Mouse (Mus musculus): ENCODE measurements around the gene Fam129c. TPM values are rescaled to one million over a fixed set of nuclear protein-coding genes. Genes with fewer than 3 reads are reported as not detected.

Fam129c gene
- polyA plus RNA-seq, 1 experiment from 2014 or later = 1.6 TPM

DNA sequence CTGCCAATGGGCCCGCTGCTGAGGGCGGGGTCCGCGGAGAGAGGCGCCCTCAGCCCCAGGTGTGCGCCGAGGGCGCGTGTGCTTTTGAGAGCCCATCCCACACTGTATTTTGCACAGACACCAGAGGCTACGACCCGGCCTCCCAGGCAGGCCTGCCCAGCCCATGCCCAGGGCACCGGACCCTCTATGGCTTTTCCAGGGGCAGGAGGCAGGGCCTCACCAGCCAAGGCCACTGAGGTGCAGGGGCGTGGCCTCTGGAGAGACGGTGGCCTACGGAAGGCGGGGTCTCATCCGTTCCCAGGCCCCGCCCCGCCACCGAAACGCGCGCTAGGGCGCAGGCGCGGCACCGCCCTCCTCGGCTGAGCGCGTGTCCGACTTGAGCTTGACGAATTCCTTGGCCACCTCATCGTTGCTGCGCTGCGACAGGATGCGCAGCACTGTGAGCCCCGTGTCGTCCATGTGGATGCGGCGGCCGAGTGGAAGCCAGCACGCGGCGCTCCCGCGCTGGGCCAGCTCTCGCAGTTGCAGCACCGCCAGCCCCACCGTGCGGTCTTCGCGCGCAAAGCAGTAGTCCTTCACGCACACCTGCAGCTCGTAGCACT lies 31.7 kb downstream of the Fam129c start:
- WGBS (ENCODE audit: insufficient replicate concordance) = under 1% methylated on average over 53 of the region's 55 CpGs
- peak overlapping the region; percentile 53 for H3K4me3 ChIP-seq (ENCODE audit: low read depth, low read length)
- peak overlapping the region; percentile 63 for H3K9ac ChIP-seq (ENCODE audit: low read depth, low read length)
- H3K9me3 ChIP-seq (replicated peaks; ENCODE audit: control insufficient read depth, low read length) = no peaks in the 10 kb centered on the region
- no peak overlapping the region; the same call in 1 of the 2 replicates for H3K27ac ChIP-seq (ENCODE audit: low read length)
- peak overlapping the region; percentile 87 for H3K4me2 ChIP-seq (ENCODE audit: low read depth, low read length)
- H3K4me1 ChIP-seq (ENCODE audit: control insufficient read depth, low read depth, low read length) = peaks cover 29% of the 10 kb centered on the region
- ATAC-seq (ENCODE audit: low read depth) = peak; percentile 76
- peaks cover 35% of the 10 kb centered on the region for H3K27me3 ChIP-seq (ENCODE audit: control insufficient read depth, insufficient read depth, low read depth, low read length)
- peaks cover 3% of the 10 kb centered on the region for H3K36me3 ChIP-seq (ENCODE audit: control insufficient read depth, insufficient read depth)

DNA sequence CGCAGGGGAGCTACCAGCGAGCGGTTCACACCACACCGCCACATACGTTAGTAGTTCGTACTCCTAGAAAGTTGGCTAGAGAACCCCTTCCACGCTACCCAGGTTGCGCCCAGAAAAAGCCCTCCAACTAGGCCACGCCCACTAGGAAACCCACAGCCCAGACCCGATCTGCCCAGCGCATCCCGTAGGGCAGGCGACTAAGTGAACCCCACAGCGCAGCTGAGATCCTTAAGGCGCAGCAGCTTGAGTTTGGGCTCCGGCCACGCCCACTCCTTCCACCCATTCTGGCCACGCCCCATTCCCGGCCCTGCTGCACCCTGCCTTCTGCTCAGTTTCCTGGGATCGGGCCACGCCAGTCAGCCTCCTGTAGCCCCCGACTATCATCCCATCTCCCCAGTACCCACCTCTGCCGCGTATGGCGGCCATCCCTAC lies 32.3 kb downstream of the Fam129c start:
- H3K9ac ChIP-seq (ENCODE audit: low read depth, low read length) = 0 out of 2 replicates have a peak overlapping the region, but pooled peaks have one; percentile 9
- peaks cover 39% of the 10 kb centered on the region for H3K27me3 ChIP-seq (ENCODE audit: control insufficient read depth, insufficient read depth, low read depth, low read length)

DNA sequence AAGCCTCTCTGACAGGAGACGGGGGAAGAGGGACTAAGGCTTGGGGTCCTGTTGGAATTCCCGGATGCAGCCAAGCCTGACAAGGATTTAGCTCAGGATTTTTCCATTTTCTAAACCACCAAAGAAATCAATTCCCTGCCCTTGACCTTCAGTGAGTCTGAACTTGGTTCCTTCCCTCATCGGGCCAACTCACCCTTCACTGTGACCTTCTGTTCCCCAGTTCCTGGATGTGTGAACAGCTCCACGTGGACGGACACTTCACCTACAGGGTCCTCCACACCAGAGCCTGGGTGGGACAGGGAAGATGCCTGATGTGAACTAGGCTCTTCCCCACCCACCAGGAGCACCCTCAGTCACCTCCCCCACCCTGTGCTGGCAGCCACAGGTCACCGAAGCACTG lies 33.3 kb downstream of the Fam129c start:
- Histone ChIP-seq H3K36me3 (ENCODE audit: control insufficient read depth, insufficient read depth) (no peaks in the 10 kb centered on the region), H3K4me1 (ENCODE audit: control insufficient read depth, low read depth, low read length) (peaks cover 32% of the 10 kb centered on the region), H3K4me3 (ENCODE audit: low read depth, low read length) (no peak overlapping the region), H3K9me3 (replicated peaks; ENCODE audit: control insufficient read depth, low read length) (no peaks in the 10 kb centered on the region), H3K27ac (ENCODE audit: low read length) (no peak overlapping the region), H3K9ac (ENCODE audit: low read depth, low read length) (no peak overlapping the region), H3K27me3 (ENCODE audit: control insufficient read depth, insufficient read depth, low read depth, low read length) (peaks cover 43% of the 10 kb centered on the region), H3K4me2 (ENCODE audit: low read depth, low read length) (no peak overlapping the region)
- no peak for ATAC-seq (ENCODE audit: low read depth)
- WGBS (ENCODE audit: insufficient replicate concordance) = 67% methylated on average over 6 of the region's 6 CpGs

More for the DNA sequence above, 32.3 kb downstream of the Fam129c start:
- H3K4me3 ChIP-seq (ENCODE audit: low read depth, low read length) = peak overlapping the region; percentile 53
- H3K36me3 ChIP-seq (ENCODE audit: control insufficient read depth, insufficient read depth) = no peaks in the 10 kb centered on the region
- H3K4me2 ChIP-seq (ENCODE audit: low read depth, low read length) = peak overlapping the region; percentile 87
- ATAC-seq (ENCODE audit: low read depth) = peak; percentile 9; the same call in 1 of the 2 replicates
- H3K27ac ChIP-seq (ENCODE audit: low read length) = no peak overlapping the region; the same call in 1 of the 2 replicates
- no peaks in the 10 kb centered on the region for H3K9me3 ChIP-seq (replicated peaks; ENCODE audit: control insufficient read depth, low read length)
- H3K4me1 ChIP-seq (ENCODE audit: control insufficient read depth, low read depth, low read length) = peaks cover 32% of the 10 kb centered on the region
- WGBS (ENCODE audit: insufficient replicate concordance) = 5% methylated on average over 25 of the region's 25 CpGs

DNA sequence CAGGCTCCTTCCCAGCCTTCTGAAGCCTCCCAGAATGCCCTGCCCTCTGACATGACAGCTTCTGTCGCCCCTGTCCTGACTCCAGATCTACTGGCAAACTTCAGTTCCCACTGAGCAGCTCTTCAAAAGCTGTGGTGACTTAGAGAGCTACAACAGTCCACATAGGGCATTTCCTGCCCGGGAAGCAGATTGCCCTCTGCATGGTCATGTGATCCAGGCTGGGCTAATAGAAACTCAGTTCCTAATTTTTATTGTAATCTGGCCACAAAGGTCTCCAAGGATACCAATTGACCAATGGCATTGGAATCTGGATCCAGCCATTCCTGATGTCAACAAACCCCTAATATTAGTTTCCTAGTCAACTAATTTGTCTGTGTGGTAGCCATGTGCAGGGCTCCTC lies 34.4 kb downstream of the Fam129c start:
- no peaks in the 10 kb centered on the region for H3K36me3 ChIP-seq (ENCODE audit: control insufficient read depth, insufficient read depth)
- no peak overlapping the region for H3K4me3 ChIP-seq (ENCODE audit: low read depth, low read length)
- H3K9me3 ChIP-seq (replicated peaks; ENCODE audit: control insufficient read depth, low read length) = no peaks in the 10 kb centered on the region
- WGBS (ENCODE audit: insufficient replicate concordance) = 17% methylated on average over 2 of the region's 2 CpGs
- H3K27ac ChIP-seq (ENCODE audit: low read length) = no peak overlapping the region
- H3K27me3 ChIP-seq (ENCODE audit: control insufficient read depth, insufficient read depth, low read depth, low read length) = peaks cover 43% of the 10 kb centered on the region
- H3K9ac ChIP-seq (ENCODE audit: low read depth, low read length) = no peak overlapping the region
- H3K4me1 ChIP-seq (ENCODE audit: control insufficient read depth, low read depth, low read length) = peaks cover 32% of the 10 kb centered on the region
- H3K4me2 ChIP-seq (ENCODE audit: low read depth, low read length) = no peak overlapping the region
- ATAC-seq (ENCODE audit: low read depth) = no peak

DNA sequence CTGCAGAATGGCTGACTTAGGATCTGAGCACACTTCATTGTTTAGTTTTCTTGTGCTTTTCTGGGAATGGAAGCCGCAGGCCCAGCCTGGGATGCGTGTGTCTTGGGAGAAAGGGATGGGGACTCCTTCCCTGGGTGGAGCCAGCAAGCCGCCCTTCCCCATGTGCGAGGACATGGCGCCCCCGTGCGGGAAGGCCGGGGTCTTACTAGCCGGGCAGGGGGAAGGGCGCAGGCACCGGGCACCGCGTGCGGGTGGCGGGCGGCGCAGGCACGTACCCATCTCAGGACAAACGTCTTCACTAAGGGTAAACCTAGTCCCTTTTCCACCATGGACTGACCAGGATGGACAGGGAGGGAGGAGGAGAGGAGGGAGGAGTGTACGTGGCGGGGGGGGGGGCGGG lies 35.7 kb downstream of the Fam129c start:
- ATAC-seq (ENCODE audit: low read depth) = no peak
- H3K4me3 ChIP-seq (ENCODE audit: low read depth, low read length) = no peak overlapping the region
- 4% methylated on average over 19 of the region's 22 CpGs for WGBS (ENCODE audit: insufficient replicate concordance)

DNA sequence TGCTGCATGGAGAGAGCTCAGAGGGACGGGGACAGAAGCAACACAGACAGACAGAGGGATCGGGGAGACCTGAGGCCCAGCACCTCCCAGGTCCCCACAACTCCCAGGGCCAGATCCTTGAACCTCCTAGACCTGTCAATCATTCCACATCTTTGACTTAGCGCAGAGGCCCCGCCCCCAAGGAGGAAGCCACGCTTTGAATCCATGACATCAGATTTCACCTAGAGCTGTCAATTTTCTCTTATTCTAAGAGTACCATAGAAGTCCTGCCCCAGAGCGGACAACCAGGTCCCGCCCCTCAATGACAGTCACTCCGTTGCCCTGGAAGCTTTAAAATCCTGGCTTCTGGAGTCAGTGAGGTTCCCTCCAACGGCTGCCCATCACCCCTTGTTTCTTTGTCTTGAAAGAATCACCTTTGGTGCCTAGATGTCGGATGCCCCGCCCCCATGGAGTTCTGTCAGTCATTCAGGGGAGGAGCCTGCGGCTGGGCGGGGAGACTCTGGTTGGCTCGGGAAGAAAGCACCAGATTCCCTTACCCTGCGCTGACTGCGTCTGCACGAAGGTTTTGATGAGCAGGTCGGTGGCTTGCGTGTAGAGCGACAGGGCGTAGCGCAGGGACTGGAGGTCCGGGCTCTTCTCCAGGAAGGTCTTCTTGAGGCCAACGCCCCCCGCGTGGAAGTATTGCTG lies 36.7 kb downstream of the Fam129c start:
- no peak overlapping the region for H3K4me3 ChIP-seq (ENCODE audit: low read depth, low read length)
- H3K36me3 ChIP-seq (ENCODE audit: control insufficient read depth, insufficient read depth) = no peaks in the 10 kb centered on the region
- peaks cover 15% of the 10 kb centered on the region for H3K4me1 ChIP-seq (ENCODE audit: control insufficient read depth, low read depth, low read length)
- no peak overlapping the region for H3K4me2 ChIP-seq (ENCODE audit: low read depth, low read length)
- 2% methylated on average over 26 of the region's 26 CpGs for WGBS (ENCODE audit: insufficient replicate concordance)
- no peak overlapping the region for H3K9ac ChIP-seq (ENCODE audit: low read depth, low read length)
- H3K27ac ChIP-seq (ENCODE audit: low read length) = no peak overlapping the region
- H3K9me3 ChIP-seq (replicated peaks; ENCODE audit: control insufficient read depth, low read length) = no peaks in the 10 kb centered on the region
- no peak for ATAC-seq (ENCODE audit: low read depth)
- H3K27me3 ChIP-seq (ENCODE audit: control insufficient read depth, insufficient read depth, low read depth, low read length) = peaks cover 43% of the 10 kb centered on the region

More for the DNA sequence above, 35.7 kb downstream of the Fam129c start:
- Histone ChIP-seq H3K27me3 (ENCODE audit: control insufficient read depth, insufficient read depth, low read depth, low read length) (peaks cover 43% of the 10 kb centered on the region), H3K4me1 (ENCODE audit: control insufficient read depth, low read depth, low read length) (peaks cover 25% of the 10 kb centered on the region), H3K4me2 (ENCODE audit: low read depth, low read length) (0 out of 2 replicates have a peak overlapping the region, but pooled peaks have one; percentile 34), H3K9me3 (replicated peaks; ENCODE audit: control insufficient read depth, low read length) (no peaks in the 10 kb centered on the region), H3K9ac (ENCODE audit: low read depth, low read length) (no peak overlapping the region), H3K27ac (ENCODE audit: low read length) (no peak overlapping the region), H3K36me3 (ENCODE audit: control insufficient read depth, insufficient read depth) (no peaks in the 10 kb centered on the region)

DNA sequence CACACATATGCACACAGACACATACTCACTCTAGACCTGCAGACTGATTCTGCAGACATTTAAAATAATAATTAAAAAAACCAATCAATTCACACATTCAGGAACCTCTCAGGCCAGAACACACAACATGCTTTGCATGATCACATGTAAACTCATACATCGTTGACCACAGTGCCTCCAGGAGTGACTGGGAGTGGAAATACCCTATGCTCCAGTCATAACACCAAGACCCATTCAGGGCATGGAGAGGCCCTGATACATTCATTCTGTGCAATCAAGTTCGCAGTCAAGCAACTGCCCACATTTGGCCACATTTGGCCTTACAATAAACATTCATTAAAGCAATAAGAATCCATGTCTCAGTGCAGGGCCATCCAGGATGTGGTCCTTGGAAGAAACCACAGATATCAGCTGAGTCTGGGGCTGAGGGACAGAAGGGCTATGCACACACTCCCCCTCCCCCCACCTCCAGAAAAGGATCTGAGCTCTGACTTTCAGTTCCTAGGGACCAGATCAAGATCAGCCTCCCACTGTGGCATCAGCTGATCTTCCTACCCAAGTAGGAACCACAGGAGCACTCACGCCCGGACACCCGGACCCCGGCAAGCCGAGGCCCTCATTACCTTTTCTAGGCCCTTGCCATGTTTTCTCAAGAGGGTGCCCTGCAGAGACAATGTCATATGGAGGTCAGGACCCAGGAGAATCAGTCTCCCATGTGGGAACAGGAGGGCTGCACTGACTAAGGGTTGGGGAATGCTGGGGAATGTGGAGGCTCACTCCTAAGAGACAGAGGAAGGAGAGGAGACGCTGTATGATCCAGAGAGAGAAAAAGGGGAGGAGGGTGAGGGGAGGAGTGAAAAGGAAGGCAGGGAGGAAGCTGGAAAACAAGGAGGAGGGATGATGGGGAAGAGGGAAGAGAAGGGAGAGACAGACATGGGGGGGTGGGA lies 40.0 kb downstream of the Fam129c start:
- H3K27me3 ChIP-seq (ENCODE audit: control insufficient read depth, insufficient read depth, low read depth, low read length) = peaks cover 22% of the 10 kb centered on the region

DNA sequence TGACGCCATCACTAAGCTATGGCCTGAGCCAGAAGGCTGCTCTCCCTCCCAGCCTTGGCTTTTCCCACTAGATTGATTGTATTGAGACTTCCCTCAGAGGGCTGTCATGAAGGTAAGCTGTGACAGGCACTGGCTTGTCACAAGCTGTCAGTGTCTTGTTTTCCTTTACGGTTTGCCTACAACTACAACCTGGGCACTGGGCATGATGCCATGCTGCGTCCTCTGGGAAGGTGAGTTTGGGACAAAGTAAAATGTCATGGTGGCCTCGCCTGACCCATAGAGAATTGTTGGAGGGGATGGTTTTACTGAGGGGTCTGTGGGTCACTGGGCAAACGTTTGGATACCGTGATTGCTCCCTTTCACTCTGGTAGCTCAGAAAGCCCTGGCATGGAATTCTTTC lies 40.9 kb downstream of the Fam129c start:
- no peak overlapping the region for H3K9ac ChIP-seq (ENCODE audit: low read depth, low read length)
- ATAC-seq (ENCODE audit: low read depth) = no peak
- H3K9me3 ChIP-seq (replicated peaks; ENCODE audit: control insufficient read depth, low read length) = no peaks in the 10 kb centered on the region
- H3K27ac ChIP-seq (ENCODE audit: low read length) = no peak overlapping the region
- no peak overlapping the region for H3K4me3 ChIP-seq (ENCODE audit: low read depth, low read length)
- WGBS (ENCODE audit: insufficient replicate concordance) = 58% methylated on average over 6 of the region's 6 CpGs
- peaks cover 15% of the 10 kb centered on the region for H3K27me3 ChIP-seq (ENCODE audit: control insufficient read depth, insufficient read depth, low read depth, low read length)
- no peak overlapping the region for H3K4me2 ChIP-seq (ENCODE audit: low read depth, low read length)
- no peaks in the 10 kb centered on the region for H3K36me3 ChIP-seq (ENCODE audit: control insufficient read depth, insufficient read depth)
- peaks cover 6% of the 10 kb centered on the region for H3K4me1 ChIP-seq (ENCODE audit: control insufficient read depth, low read depth, low read length)

More for the DNA sequence above, 40.0 kb downstream of the Fam129c start:
- Histone ChIP-seq H3K4me3 (ENCODE audit: low read depth, low read length) (no peak overlapping the region), H3K27ac (ENCODE audit: low read length) (no peak overlapping the region), H3K4me2 (ENCODE audit: low read depth, low read length) (no peak overlapping the region), H3K9me3 (replicated peaks; ENCODE audit: control insufficient read depth, low read length) (no peaks in the 10 kb centered on the region), H3K9ac (ENCODE audit: low read depth, low read length) (no peak overlapping the region), H3K4me1 (ENCODE audit: control insufficient read depth, low read depth, low read length) (peaks cover 6% of the 10 kb centered on the region), H3K36me3 (ENCODE audit: control insufficient read depth, insufficient read depth) (no peaks in the 10 kb centered on the region)
- no peak for ATAC-seq (ENCODE audit: low read depth)
- WGBS (ENCODE audit: insufficient replicate concordance) = 60% methylated on average over 8 of the region's 8 CpGs
